22 mouse cellular contexts compared by ENCODE assay signal in the genomic region with DNA sequence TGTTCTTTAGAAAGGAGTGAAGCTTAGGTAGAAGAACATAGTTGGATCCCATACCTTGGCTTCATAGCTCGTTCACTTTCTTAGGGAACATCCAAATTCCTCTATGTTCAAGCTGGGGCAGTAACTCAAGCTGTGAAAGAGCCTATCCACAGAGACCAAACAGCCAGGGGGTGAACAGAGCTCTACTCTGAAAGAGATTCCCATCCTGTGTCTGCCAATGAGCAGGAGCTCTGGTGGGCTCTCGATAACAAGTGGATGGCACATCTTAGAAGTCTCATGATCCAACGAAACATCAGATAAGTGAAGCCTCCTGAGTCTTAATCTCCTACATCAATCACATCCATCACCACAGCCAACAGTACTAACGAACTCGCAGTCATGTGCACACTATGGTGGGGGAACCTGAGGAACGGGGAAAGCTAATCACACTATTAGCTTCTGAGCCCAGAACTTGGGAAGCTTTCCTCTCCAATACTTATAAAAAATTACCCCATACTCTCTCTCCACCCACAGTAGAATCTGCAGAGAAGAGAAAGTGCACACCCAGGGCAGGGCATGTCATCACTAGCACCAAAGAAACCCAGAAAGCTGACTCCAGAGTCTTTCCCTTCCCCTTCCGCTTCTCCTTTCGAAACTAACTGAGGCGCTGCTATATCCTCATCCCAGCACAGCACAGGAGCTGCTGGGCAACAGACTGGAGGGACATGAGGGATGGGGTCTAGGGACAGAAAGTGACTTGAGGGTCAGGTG. TPM values are rescaled to one million over a fixed set of nuclear protein-coding genes. Genes with fewer than 3 reads are reported as not detected.
DNase-seq lines count a peak whose midpoint lies in the region; ATAC-seq and TF ChIP-seq lines count a peak whose summit lies in the region.
"Had no signal": no experiment of that assay in that cellular context is flagged by ENCODE, and none has a peak within 500 bp of the region (broad histone marks: within the 10 kb centered on the region; RNA-seq: fewer than 3 reads in every experiment).

No protein-coding gene starts in this region.

- no peak overlapping the region for H3K9ac ChIP-seq in heart, embryonic 12.5 days
- peak overlapping the region; percentile 96 for H3K9ac ChIP-seq in MEL (ENCODE audit: control insufficient read depth, low read depth, low read length, poor library complexity, severe bottlenecking)
- no peak overlapping the region for H3K9ac ChIP-seq in liver, embryonic 11.5 days (ENCODE audit: low read depth, low read length)
- H3K9ac ChIP-seq: embryonic facial prominence, embryonic 12.5 days; intestine, embryonic 15.5 days; lung, embryonic 15.5 days; midbrain, embryonic 12.5 days had no signal

- no peak overlapping the region for H3K27ac ChIP-seq in heart, embryonic 12.5 days (ENCODE audit: poor library complexity, severe bottlenecking)
- peak overlapping the region; percentile 99 for H3K27ac ChIP-seq in MEL (ENCODE audit: control insufficient read depth, low read depth, low read length)
- 0 out of 2 replicates have a peak overlapping the region, but pooled peaks have one; percentile 19 for H3K27ac ChIP-seq in liver, embryonic 11.5 days (ENCODE audit: low read depth, low read length)
- peak overlapping the region; percentile 95 for H3K27ac ChIP-seq in macrophage
- H3K27ac ChIP-seq: embryonic facial prominence, embryonic 12.5 days; intestine, embryonic 15.5 days; lung, embryonic 15.5 days; midbrain, embryonic 12.5 days had no signal

- peaks cover 26% of the 10 kb centered on the region for H3K4me1 ChIP-seq in heart, embryonic 12.5 days (replicated peaks)
- peaks cover 39 to 52% of the 10 kb centered on the region in 2 experiments for H3K4me1 ChIP-seq in MEL (ENCODE audit: control insufficient read depth in 1 of 2, insufficient read depth in 2 of 2, low read length in 2 of 2)
- H3K4me1 ChIP-seq in liver, embryonic 11.5 days (replicated peaks; ENCODE audit: control insufficient read depth, insufficient read depth, low read length), result peaks cover 30% of the 10 kb centered on the region

- no peak for TF ChIP-seq CTCF in MEL (IDR thresholded peaks at IDR 0.05 in 2 of 3, conservative IDR thresholded peaks at IDR 0.05 in 1 of 3; ENCODE audit: control insufficient read depth in 1 of 3, insufficient read depth in 1 of 3, low read depth in 2 of 3, low read length in 3 of 3, poor library complexity in 1 of 3, severe bottlenecking in 1 of 3)

- H3K4me2 ChIP-seq in heart, embryonic 12.5 days, result no peak overlapping the region
- peak overlapping the region; percentile 13; the same call in 1 of the 2 replicates for H3K4me2 ChIP-seq in liver, embryonic 11.5 days
- H3K4me2 ChIP-seq: embryonic facial prominence, embryonic 12.5 days; intestine, embryonic 15.5 days; lung, embryonic 15.5 days; midbrain, embryonic 12.5 days had no signal

- TF ChIP-seq RAD21 in MEL (IDR thresholded peaks at IDR 0.05; ENCODE audit: low read depth, low read length), result no peak

- peak; percentile 90 to 99 for TF ChIP-seq EP300 in MEL (IDR thresholded peaks at IDR 0.05; ENCODE audit: low read depth in 1 of 2, low read length in 2 of 2)

- H3K9me3 ChIP-seq in heart, embryonic 12.5 days (replicated peaks), result no peaks in the 10 kb centered on the region
- H3K9me3 ChIP-seq in MEL (replicated peaks; ENCODE audit: insufficient read depth, low read length), result no peaks in the 10 kb centered on the region
- no peaks in the 10 kb centered on the region for H3K9me3 ChIP-seq in liver, embryonic 11.5 days (ENCODE audit: control insufficient read depth, low read length)
- H3K9me3 ChIP-seq: embryonic facial prominence, embryonic 12.5 days; intestine, embryonic 15.5 days; lung, embryonic 15.5 days; midbrain, embryonic 12.5 days had no signal

- H3K79me2 ChIP-seq in MEL (ENCODE audit: control insufficient read depth, insufficient read depth, low read length, poor library complexity) (peaks cover 45% of the 10 kb centered on the region), macrophage (ENCODE audit: inconsistent target) (peaks cover 64% of the 10 kb centered on the region)

- no peak overlapping the region for H3K4me3 ChIP-seq in heart, embryonic 12.5 days
- H3K4me3 ChIP-seq in MEL (ENCODE audit: control insufficient read depth in 1 of 2, insufficient read depth in 1 of 2, low read depth in 2 of 2, low read length in 2 of 2), result peak overlapping the region; percentile 78 to 90
- no peak overlapping the region for H3K4me3 ChIP-seq in liver, embryonic 11.5 days (ENCODE audit: low read depth, low read length)
- H3K4me3 ChIP-seq in macrophage (ENCODE audit: inconsistent target), result no peak overlapping the region
- H3K4me3 ChIP-seq: embryonic facial prominence, embryonic 12.5 days; intestine, embryonic 15.5 days; lung, embryonic 15.5 days; midbrain, embryonic 12.5 days had no signal

- no peak for ATAC-seq in heart, embryonic 12.5 days (ENCODE audit: insufficient number of reproducible peaks, low FRiP score)
- no peak for ATAC-seq in liver, embryonic 11.5 days (replicated peaks; ENCODE audit: low FRiP score)
- ATAC-seq: CD4-positive, CD25-positive, alpha-beta regulatory T cell, adult 4 months; forebrain, embryonic 14.5 days; hindbrain, embryonic 16.5 days; intestine, embryonic 15.5 days; Patski had no signal

- peak; percentile 94 for DNase-seq in heart, adult 11 months
- DNase-seq in MEL (ENCODE audit: low read depth, low spot score), result peak; percentile 65
- DNase-seq in liver, embryonic 11.5 days (ENCODE audit: low spot score), result no peak
- no peak for DNase-seq in urinary bladder, postnatal 25 days (ENCODE audit: low spot score)
- DNase-seq in frontal cortex, postnatal 36 days (ENCODE audit: low spot score in 2 of 2), result no peak
- DNase-seq: cerebellum, adult 18-20 months; cerebellum, postnatal 14 days; gastrocnemius, postnatal 14 days; kidney, adult 8-10 months; kidney, postnatal 10 days; thymus, adult 18-20 months; thymus, postnatal 4 days had no signal

- peaks cover 65% of the 10 kb centered on the region for H3K36me3 ChIP-seq in heart, embryonic 12.5 days
- peaks cover 50 to 62% of the 10 kb centered on the region in 2 experiments for H3K36me3 ChIP-seq in MEL (ENCODE audit: control insufficient read depth in 1 of 2, insufficient read depth in 2 of 2, low read length in 2 of 2)
- peaks cover 33% of the 10 kb centered on the region for H3K36me3 ChIP-seq in liver, embryonic 11.5 days (ENCODE audit: control insufficient read depth, insufficient read depth, low read length)
- peaks cover 42% of the 10 kb centered on the region for H3K36me3 ChIP-seq in macrophage (ENCODE audit: inconsistent target)

- TF ChIP-seq POLR2A in MEL (IDR thresholded peaks at IDR 0.05; ENCODE audit: control insufficient read depth in 1 of 2, insufficient read depth in 1 of 2, low read depth in 1 of 2, low read length in 2 of 2, poor library complexity in 1 of 2), result peak in 1 of 2 experiments; percentile 53; a peak in 2 of 4 replicates

- WGBS in heart, embryonic 12.5 days, result 82% methylated on average over 9 of the region's 9 CpGs
- WGBS in liver, embryonic 11.5 days, result 81% methylated on average over 9 of the region's 9 CpGs
- 54% methylated on average over 9 of the region's 9 CpGs for WGBS in macrophage (ENCODE audit: missing documents)

- no peaks in the 10 kb centered on the region for H3K27me3 ChIP-seq in heart, embryonic 12.5 days (replicated peaks)
- no peaks in the 10 kb centered on the region for H3K27me3 ChIP-seq in MEL (ENCODE audit: control insufficient read depth in 1 of 2, insufficient read depth in 2 of 2, low read length in 2 of 2)
- H3K27me3 ChIP-seq in liver, embryonic 11.5 days (replicated peaks; ENCODE audit: control insufficient read depth, insufficient read depth, low read length), result no peaks in the 10 kb centered on the region
- H3K27me3 ChIP-seq: embryonic facial prominence, embryonic 12.5 days; intestine, embryonic 15.5 days; lung, embryonic 15.5 days; midbrain, embryonic 12.5 days; Patski had no signal

RNA-seq across cellular contexts. Expression of a gene that starts 3.3 kb away (rescaled TPM):
- 17.9 and 18.8 TPM in 2 replicates for polyA plus RNA-seq in heart, embryonic 12.5 days (2016; fragmentation: Nextera tagmentation; extraction: Ambion mirVana)
- total RNA-seq in MEL (2012; rRNA removed), result 34.4 and 39.5 TPM in 2 replicates
- 10 to 100 TPM; 37.1 to 54.0 TPM for polyA plus RNA-seq in MEL (2012; ENCODE audit: insufficient read depth in 1 of 2, insufficient read length in 2 of 2, low read depth in 1 of 2, low replicate concordance in 2 of 2, missing spikeins in 1 of 2)
- 32.6 and 34.5 TPM in 2 replicates for polyA plus RNA-seq in liver, embryonic 11.5 days (2014; fragmentation: Nextera tagmentation; extraction: Ambion mirVana)
- 100 to 1,000 TPM in 21 of 26 experiments, 10 to 100 TPM in 5; 68.3 to 330 (median 160) TPM for total RNA-seq in macrophage (2018; cell fraction: chromatin; rRNA removed)
- total RNA-seq in macrophage (2018; cell fraction: cytosol; rRNA removed), result 10 to 100 TPM; 24.5 to 83.9 (median 48.9) TPM
- 100 to 1,000 TPM in 21 of 26 experiments, 10 to 100 TPM in 5; 69.3 to 295 (median 131) TPM for total RNA-seq in macrophage (2018; cell fraction: nucleus; rRNA removed)
- polyA plus RNA-seq in macrophage (2018), result 30.3 to 67.9 TPM (median 35.8 TPM) in 3 replicates

RNA-seq across cellular contexts. Expression of a gene that starts 23.7 kb away (rescaled TPM):
- 32.4 and 34.0 TPM in 2 replicates for polyA plus RNA-seq in heart, embryonic 12.5 days (2016; fragmentation: Nextera tagmentation; extraction: Ambion mirVana)
- total RNA-seq in MEL (2012; rRNA removed), result 14.2 and 16.5 TPM in 2 replicates
- polyA plus RNA-seq in MEL (2012; ENCODE audit: insufficient read depth in 1 of 2, insufficient read length in 2 of 2, low read depth in 1 of 2, low replicate concordance in 2 of 2, missing spikeins in 1 of 2), result 10 to 100 TPM in 1 of 2 experiments, not detected in 1; 35.5 TPM
- 12.0 and 17.2 TPM in 2 replicates for polyA plus RNA-seq in liver, embryonic 11.5 days (2014; fragmentation: Nextera tagmentation; extraction: Ambion mirVana)
- total RNA-seq in macrophage (2018; cell fraction: chromatin; rRNA removed), result 100 to 1,000 TPM; 322 to 740 (median 494) TPM
- 10 to 100 TPM; 30.5 to 65.8 (median 44.9) TPM for total RNA-seq in macrophage (2018; cell fraction: cytosol; rRNA removed)
- total RNA-seq in macrophage (2018; cell fraction: nucleus; rRNA removed), result 100 to 1,000 TPM; 207 to 425 (median 288) TPM
- 38.2 to 53.2 TPM (median 47.0 TPM) in 3 replicates for polyA plus RNA-seq in macrophage (2018)

RNA-seq across cellular contexts. Expression of a gene that starts 28.2 kb away (rescaled TPM):
- polyA plus RNA-seq in heart, embryonic 12.5 days (2016; fragmentation: Nextera tagmentation; extraction: Ambion mirVana), result 232 and 236 TPM in 2 replicates
- 154 and 164 TPM in 2 replicates for total RNA-seq in MEL (2012; rRNA removed)
- 100 to 1,000 TPM in 1 of 2 experiments, not detected in 1; 136 TPM for polyA plus RNA-seq in MEL (2012; ENCODE audit: insufficient read depth in 1 of 2, insufficient read length in 2 of 2, low read depth in 1 of 2, low replicate concordance in 2 of 2, missing spikeins in 1 of 2)
- 247 and 250 TPM in 2 replicates for polyA plus RNA-seq in liver, embryonic 11.5 days (2014; fragmentation: Nextera tagmentation; extraction: Ambion mirVana)
- total RNA-seq in macrophage (2018; cell fraction: chromatin; rRNA removed), result 10 to 100 TPM in 24 of 26 experiments, 1 to 10 TPM in 2; 9.8 to 58.5 (median 26.2) TPM
- total RNA-seq in macrophage (2018; cell fraction: cytosol; rRNA removed), result 100 to 1,000 TPM in 2 of 26 experiments, 10 to 100 TPM in 24; 49.8 to 116 (median 73.2) TPM
- 10 to 100 TPM; 11.2 to 51.2 (median 21.9) TPM for total RNA-seq in macrophage (2018; cell fraction: nucleus; rRNA removed)
- 58.9 to 120 TPM (median 68.1 TPM) in 3 replicates for polyA plus RNA-seq in macrophage (2018)

RNA-seq across cellular contexts. Expression of a gene that starts 36.3 kb away (rescaled TPM):
- 20.4 and 21.2 TPM in 2 replicates for polyA plus RNA-seq in heart, embryonic 12.5 days (2016; fragmentation: Nextera tagmentation; extraction: Ambion mirVana)
- total RNA-seq in MEL (2012; rRNA removed), result 0.49 and 0.69 TPM in 2 replicates
- 1 to 10 TPM in 1 of 2 experiments, not detected in 1; 1.8 TPM for polyA plus RNA-seq in MEL (2012; ENCODE audit: insufficient read depth in 1 of 2, insufficient read length in 2 of 2, low read depth in 1 of 2, low replicate concordance in 2 of 2, missing spikeins in 1 of 2)
- polyA plus RNA-seq in liver, embryonic 11.5 days (2014; fragmentation: Nextera tagmentation; extraction: Ambion mirVana), result 14.2 and 14.9 TPM in 2 replicates
- total RNA-seq in macrophage (2018; cell fraction: chromatin; rRNA removed), result 1 to 10 TPM in 25 of 26 experiments, under 1 TPM in 1; 1.00 to 9.2 (median 2.9) TPM
- total RNA-seq in macrophage (2018; cell fraction: cytosol; rRNA removed), result 10 to 100 TPM in 6 of 26 experiments, 1 to 10 TPM in 20; 4.8 to 14.4 (median 8.4) TPM
- total RNA-seq in macrophage (2018; cell fraction: nucleus; rRNA removed), result 10 to 100 TPM in 13 of 26 experiments, 1 to 10 TPM in 13; 4.7 to 21.4 (median 10.0) TPM
- 6.3 to 12.2 TPM (median 8.0 TPM) in 3 replicates for polyA plus RNA-seq in macrophage (2018)

RNA-seq across cellular contexts. Expression of a gene that starts 56.9 kb away (rescaled TPM):
- 93.4 and 97.4 TPM in 2 replicates for polyA plus RNA-seq in heart, embryonic 12.5 days (2016; fragmentation: Nextera tagmentation; extraction: Ambion mirVana)
- total RNA-seq in MEL (2012; rRNA removed), result 68.5 and 83.9 TPM in 2 replicates
- polyA plus RNA-seq in MEL (2012; ENCODE audit: insufficient read depth in 1 of 2, insufficient read length in 2 of 2, low read depth in 1 of 2, low replicate concordance in 2 of 2, missing spikeins in 1 of 2) (100 to 1,000 TPM; 121 to 263 TPM), macrophage (2018) (43.0 to 56.3 TPM (median 51.3 TPM) in 3 replicates)
- 85.5 and 99.0 TPM in 2 replicates for polyA plus RNA-seq in liver, embryonic 11.5 days (2014; fragmentation: Nextera tagmentation; extraction: Ambion mirVana)
- 100 to 1,000 TPM; 142 to 235 (median 175) TPM for total RNA-seq in macrophage (2018; cell fraction: chromatin; rRNA removed)
- 10 to 100 TPM; 51.1 to 71.1 (median 61.4) TPM for total RNA-seq in macrophage (2018; cell fraction: cytosol; rRNA removed)
- total RNA-seq in macrophage (2018; cell fraction: nucleus; rRNA removed), result 100 to 1,000 TPM in 10 of 26 experiments, 10 to 100 TPM in 16; 76.3 to 122 (median 96.9) TPM

Comparison
In these comparisons a context has a peak if more than half of its experiments do, and no peak if none do; other contexts are left out.
1. DNase-seq: peak in heart, adult 11 months (single experiment) and MEL (single experiment); none in liver, embryonic 11.5 days (single experiment), urinary bladder, postnatal 25 days (single experiment) and frontal cortex, postnatal 36 days (0 of 2).
2. H3K4me3 ChIP-seq: peak in MEL (2 of 2); none in heart, embryonic 12.5 days (single experiment), liver, embryonic 11.5 days (single experiment) and macrophage (single experiment).